Mouse (Mus musculus): ENCODE data around the gene Tcf7l1.

DNA sequence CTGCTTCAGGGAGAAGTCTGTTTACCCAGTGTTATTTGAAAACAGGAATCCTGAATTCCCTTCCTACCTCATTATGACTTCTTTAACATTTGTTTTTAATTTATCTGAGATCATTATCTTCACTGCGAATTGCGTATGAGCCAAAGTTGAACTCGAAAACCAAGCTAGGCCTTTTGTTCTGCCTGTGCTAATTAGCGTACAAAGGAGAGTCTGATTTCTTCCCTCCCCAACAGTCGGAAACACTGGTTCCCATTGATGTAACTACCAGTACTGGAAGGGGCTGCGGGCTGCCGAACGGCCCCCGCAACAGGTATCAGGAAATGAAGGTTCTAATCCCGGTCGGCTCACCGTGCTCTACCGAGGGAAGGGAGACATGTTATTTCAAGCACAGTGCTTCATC is 19.7 kb downstream of the Tcf7l1 start:
- TF ChIP-seq GATA1 (IDR thresholded peaks at IDR 0.05; ENCODE audit: borderline replicate concordance, low read length), result no peak
- TF ChIP-seq FLI1 (IDR thresholded peaks at IDR 0.05; ENCODE audit: low read length), result no peak
